Mouse (Mus musculus) hindbrain, embryonic 10.5 days (tissue): ENCODE results near the gene Plcd3. TPM values are rescaled to one million over a fixed set of nuclear protein-coding genes. Genes with fewer than 3 reads are reported as not detected.

Experiments used
- DNase-seq: peaks from one replicate; pipeline ENCODE4 v3.0.0-alpha.2; 2017; ENCODE audit warnings: low spot score
- H3K27ac ChIP-seq: fragments of 300-500 bp; sonication (generic); 2 replicates; pipeline ENCODE4 v1.5.1; 2016; ENCODE audit warnings: mild to moderate bottlenecking, moderate library complexity
- H3K27me3 ChIP-seq: fragments of 300-500 bp; sonication (generic); 2 replicates; pipeline ENCODE4 v1.6.1; 2016; ENCODE audit warnings: mild to moderate bottlenecking; ENCODE audit not compliant: poor library complexity, insufficient read depth, severe bottlenecking
- H3K36me3 ChIP-seq: fragments of 300-500 bp; sonication (generic); 2 replicates; pipeline ENCODE4 v1.6.1; 2016; ENCODE audit warnings: mild to moderate bottlenecking, moderate library complexity
- H3K4me1 ChIP-seq: fragments of 300-500 bp; sonication (generic); replicated peaks from 2 replicates; pipeline ENCODE4 v1.6.1; 2016; ENCODE audit warnings: mild to moderate bottlenecking
- H3K4me3 ChIP-seq: fragments of 300-500 bp; sonication (generic); 2 replicates; pipeline ENCODE4 v1.5.1; 2016; ENCODE audit warnings: mild to moderate bottlenecking, moderate library complexity
- H3K9me3 ChIP-seq: fragments of 300-500 bp; sonication (generic); 2 replicates; pipeline ENCODE4 v1.6.1; 2016; ENCODE audit warnings: mild to moderate bottlenecking, moderate library complexity
- WGBS: fragments of 180-500 bp; shearing (Covaris S2); methylation state at CpG from one replicate; pipeline ENCODE4 v1.1.7; 2016; 5-methylcytosine and 5-hydroxymethylcytosine counted together
- polyA plus RNA-seq: library from polyadenylated mRNA; unstranded; fragments of >200 nt; fragmentation: Nextera tagmentation; extraction: Ambion mirVana; gene quantifications from 2 replicates; pipeline ENCODE4 v1.2.1, GENCODE M21; 2016

Gene Plcd3
- 1.6 and 1.9 TPM in 2 replicates for polyA plus RNA-seq

- peak within 1 kb of the TSS; percentile 62 for H3K4me3 ChIP-seq
- under 1% methylated on average over 34 of the region's 34 CpGs for WGBS
- no peaks in the 10 kb centered on the region for H3K36me3 ChIP-seq
- peaks cover 87% of the 10 kb centered on the region for H3K27me3 ChIP-seq
- peak within 1 kb of the TSS; percentile 67 for H3K27ac ChIP-seq
- no peaks in the 10 kb centered on the region for H3K9me3 ChIP-seq
- H3K4me1 ChIP-seq = peaks cover 74% of the 10 kb centered on the region
- DNase-seq = peak; percentile 71
Observed at GRCm38 (mm10) chr11:103101481-103101865, at the start of gene Plcd3, which contains the start of gene Acbd4. Gene Plcd3, minus strand, starts transcription at chr11:103101658. Gene Acbd4, plus strand, starts transcription at chr11:103101682.

- Histone ChIP-seq H3K27ac (no peak overlapping the region), H3K27me3 (no peaks in the 10 kb centered on the region), H3K4me3 (no peak overlapping the region), H3K36me3 (no peaks in the 10 kb centered on the region), H3K9me3 (no peaks in the 10 kb centered on the region), H3K4me1 (peaks cover 8% of the 10 kb centered on the region)
- WGBS = 91% methylated on average over 4 of the region's 4 CpGs
- DNase-seq = no peak
Observed at GRCm38 (mm10) chr11:103149771-103150170, 48.3 kb upstream of the Plcd3 start.

- Histone ChIP-seq H3K27me3 (no peaks in the 10 kb centered on the region), H3K27ac (no peak overlapping the region), H3K9me3 (no peaks in the 10 kb centered on the region), H3K4me3 (no peak overlapping the region), H3K4me1 (peaks cover 22% of the 10 kb centered on the region), H3K36me3 (no peaks in the 10 kb centered on the region)
- no peak for DNase-seq
- WGBS = 73% methylated on average over 4 of the region's 4 CpGs
Observed at GRCm38 (mm10) chr11:103147766-103148165, 46.3 kb upstream of the Plcd3 start.

- Histone ChIP-seq H3K36me3 (no peaks in the 10 kb centered on the region), H3K4me3 (no peak overlapping the region), H3K27me3 (no peaks in the 10 kb centered on the region), H3K4me1 (peaks cover 36% of the 10 kb centered on the region), H3K9me3 (no peaks in the 10 kb centered on the region), H3K27ac (no peak overlapping the region)
- no peak for DNase-seq
- WGBS = 91% methylated on average over 4 of the region's 4 CpGs
Observed at GRCm38 (mm10) chr11:103146386-103146785, 44.9 kb upstream of the Plcd3 start.

- Histone ChIP-seq H3K4me3 (no peak overlapping the region), H3K9me3 (no peaks in the 10 kb centered on the region), H3K4me1 (peaks cover 50% of the 10 kb centered on the region), H3K27me3 (no peaks in the 10 kb centered on the region), H3K27ac (peak overlapping the region; percentile 17), H3K36me3 (no peaks in the 10 kb centered on the region; the same call in 1 of the 2 replicates)
- DNase-seq = peak; percentile 23
- 42% methylated on average over 12 of the region's 12 CpGs for WGBS
Observed at GRCm38 (mm10) chr11:103144309-103145285, 43.1 kb upstream of the Plcd3 start.

GRCm38 (mm10) chr11:103142441-103143182, 41.2 kb upstream of the Plcd3 start:
- WGBS = 31% methylated on average over 8 of the region's 8 CpGs
- Histone ChIP-seq H3K27ac (peak overlapping the region; percentile 79), H3K36me3 (peaks cover 16% of the 10 kb centered on the region), H3K9me3 (no peaks in the 10 kb centered on the region), H3K4me3 (peak overlapping the region; percentile 26), H3K4me1 (peaks cover 50% of the 10 kb centered on the region), H3K27me3 (no peaks in the 10 kb centered on the region)
- peak; percentile 26 for DNase-seq

- no peak for DNase-seq
- peaks cover 16% of the 10 kb centered on the region for H3K36me3 ChIP-seq
- WGBS = 25% methylated on average over 1 of the region's 1 CpGs
- no peaks in the 10 kb centered on the region for H3K27me3 ChIP-seq
- H3K4me1 ChIP-seq = peaks cover 50% of the 10 kb centered on the region
- peak overlapping the region; percentile 79 for H3K27ac ChIP-seq
- no peak overlapping the region for H3K4me3 ChIP-seq
- H3K9me3 ChIP-seq = no peaks in the 10 kb centered on the region
Observed at GRCm38 (mm10) chr11:103141944-103142255, 40.4 kb upstream of the Plcd3 start.

GRCm38 (mm10) chr11:103141101-103141943, 39.9 kb upstream of the Plcd3 start:
- peaks cover 50% of the 10 kb centered on the region for H3K4me1 ChIP-seq
- peaks cover 16% of the 10 kb centered on the region for H3K36me3 ChIP-seq
- H3K4me3 ChIP-seq = no peak overlapping the region
- peak overlapping the region; percentile 79 for H3K27ac ChIP-seq
- DNase-seq = peak; percentile 13
- 33% methylated on average over 11 of the region's 11 CpGs for WGBS
- no peaks in the 10 kb centered on the region for H3K27me3 ChIP-seq
- H3K9me3 ChIP-seq = no peaks in the 10 kb centered on the region

GRCm38 (mm10) chr11:103140763-103141100, 39.3 kb upstream of the Plcd3 start:
- Histone ChIP-seq H3K9me3 (no peaks in the 10 kb centered on the region), H3K4me3 (no peak overlapping the region), H3K27me3 (no peaks in the 10 kb centered on the region), H3K4me1 (peaks cover 50% of the 10 kb centered on the region), H3K36me3 (peaks cover 16% of the 10 kb centered on the region), H3K27ac (peak overlapping the region; percentile 79)
- 58% methylated on average over 6 of the region's 6 CpGs for WGBS
- DNase-seq = no peak

- no peaks in the 10 kb centered on the region for H3K9me3 ChIP-seq
- DNase-seq = no peak
- peaks cover 46% of the 10 kb centered on the region for H3K4me1 ChIP-seq
- peak overlapping the region; percentile 79 for H3K27ac ChIP-seq
- WGBS = 85% methylated on average over 14 of the region's 14 CpGs
- peaks cover 16% of the 10 kb centered on the region for H3K36me3 ChIP-seq
- no peaks in the 10 kb centered on the region for H3K27me3 ChIP-seq
- H3K4me3 ChIP-seq = no peak overlapping the region
Observed at GRCm38 (mm10) chr11:103139951-103140762, 38.7 kb upstream of the Plcd3 start.

GRCm38 (mm10) chr11:103136039-103136577, 34.6 kb upstream of the Plcd3 start:
- WGBS = 89% methylated on average over 8 of the region's 8 CpGs
- H3K9me3 ChIP-seq = no peaks in the 10 kb centered on the region
- H3K4me3 ChIP-seq = no peak overlapping the region
- DNase-seq = no peak
- H3K4me1 ChIP-seq = peaks cover 36% of the 10 kb centered on the region
- H3K27ac ChIP-seq = no peak overlapping the region
- H3K36me3 ChIP-seq = peaks cover 16% of the 10 kb centered on the region
- no peaks in the 10 kb centered on the region for H3K27me3 ChIP-seq
